Mouse (Mus musculus) liver, embryonic 14.5 days (tissue): ENCODE results near the gene Stat2.

ENCODE experiments used
- CTCF ChIP-seq: IDR thresholded peaks from 2 replicates; pipeline ENCODE4 v1.5.1; 2016; ENCODE audit warnings: antibody characterized with exemption, low read depth, control low read depth
- EP300 ChIP-seq: IDR thresholded peaks from 2 replicates; pipeline ENCODE4 v1.6.1; 2016; ENCODE audit warnings: antibody characterized with exemption, low read depth

DNA sequence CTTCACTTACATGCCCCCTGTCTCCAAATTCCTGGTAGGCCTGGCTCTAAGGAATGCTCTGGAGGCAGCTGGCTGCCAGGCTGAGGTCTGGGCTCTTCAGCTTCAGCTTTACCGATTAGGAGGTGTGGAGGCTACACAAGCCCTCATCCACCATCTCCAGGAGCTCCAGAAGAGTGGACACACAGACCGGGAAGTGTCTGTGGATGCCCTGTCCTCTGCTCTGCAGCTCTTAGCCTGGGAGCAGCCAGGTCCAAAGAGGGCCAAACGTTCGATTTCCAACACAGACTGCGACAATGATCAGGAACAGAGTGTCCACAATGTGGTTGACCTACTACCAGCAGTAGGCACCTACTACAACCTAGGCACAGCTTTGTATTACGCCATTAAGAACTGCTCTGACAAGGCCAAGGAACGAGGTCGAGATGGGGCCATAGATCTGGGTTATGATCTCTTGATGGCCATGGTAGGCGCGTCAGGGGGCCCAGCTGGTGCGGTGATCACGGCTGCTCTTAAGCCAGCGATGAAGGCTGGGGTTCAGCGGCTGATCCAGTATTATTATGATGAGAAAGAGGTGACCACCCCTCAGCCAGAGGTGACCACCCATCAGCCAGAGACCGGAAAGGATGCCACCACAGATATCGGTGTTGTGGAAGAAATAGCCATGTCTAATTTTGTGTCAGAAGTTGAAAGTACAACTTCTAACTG is 1.0 kb upstream of the Stat2 start:
- TF ChIP-seq CTCF (no peak), EP300 (no peak)
